Mouse (Mus musculus) hindbrain, embryonic 10.5 days (tissue): ENCODE results near the gene Tmod2. TPM values are rescaled to one million over a fixed set of nuclear protein-coding genes. Genes with fewer than 3 reads are reported as not detected.
"Not testable (repeated sequence)": the region's sequence is repeated elsewhere in the genome, so short reads cannot be mapped to it uniquely, and the experiment has no call there.

ENCODE experiments used
- DNase-seq: peaks from one replicate; pipeline ENCODE4 v3.0.0-alpha.2; 2017; ENCODE audit warnings: low spot score
- H3K27ac ChIP-seq: fragments of 300-500 bp; sonication (generic); 2 replicates; pipeline ENCODE4 v1.5.1; 2016; ENCODE audit warnings: mild to moderate bottlenecking, moderate library complexity
- H3K27me3 ChIP-seq: fragments of 300-500 bp; sonication (generic); 2 replicates; pipeline ENCODE4 v1.6.1; 2016; ENCODE audit warnings: mild to moderate bottlenecking; ENCODE audit not compliant: poor library complexity, insufficient read depth, severe bottlenecking
- H3K36me3 ChIP-seq: fragments of 300-500 bp; sonication (generic); 2 replicates; pipeline ENCODE4 v1.6.1; 2016; ENCODE audit warnings: mild to moderate bottlenecking, moderate library complexity
- H3K4me1 ChIP-seq: fragments of 300-500 bp; sonication (generic); replicated peaks from 2 replicates; pipeline ENCODE4 v1.6.1; 2016; ENCODE audit warnings: mild to moderate bottlenecking
- H3K4me3 ChIP-seq: fragments of 300-500 bp; sonication (generic); 2 replicates; pipeline ENCODE4 v1.5.1; 2016; ENCODE audit warnings: mild to moderate bottlenecking, moderate library complexity
- H3K9me3 ChIP-seq: fragments of 300-500 bp; sonication (generic); 2 replicates; pipeline ENCODE4 v1.6.1; 2016; ENCODE audit warnings: mild to moderate bottlenecking, moderate library complexity
- WGBS: fragments of 180-500 bp; shearing (Covaris S2); methylation state at CpG from one replicate; pipeline ENCODE4 v1.1.7; 2016; 5-methylcytosine and 5-hydroxymethylcytosine counted together
- polyA plus RNA-seq: library from polyadenylated mRNA; unstranded; fragments of >200 nt; fragmentation: Nextera tagmentation; extraction: Ambion mirVana; gene quantifications from 2 replicates; pipeline ENCODE4 v1.2.1, GENCODE M21; 2016

The Tmod2 gene
- polyA plus RNA-seq, 1 experiment from 2014 or later, result 48.4 TPM

DNA sequence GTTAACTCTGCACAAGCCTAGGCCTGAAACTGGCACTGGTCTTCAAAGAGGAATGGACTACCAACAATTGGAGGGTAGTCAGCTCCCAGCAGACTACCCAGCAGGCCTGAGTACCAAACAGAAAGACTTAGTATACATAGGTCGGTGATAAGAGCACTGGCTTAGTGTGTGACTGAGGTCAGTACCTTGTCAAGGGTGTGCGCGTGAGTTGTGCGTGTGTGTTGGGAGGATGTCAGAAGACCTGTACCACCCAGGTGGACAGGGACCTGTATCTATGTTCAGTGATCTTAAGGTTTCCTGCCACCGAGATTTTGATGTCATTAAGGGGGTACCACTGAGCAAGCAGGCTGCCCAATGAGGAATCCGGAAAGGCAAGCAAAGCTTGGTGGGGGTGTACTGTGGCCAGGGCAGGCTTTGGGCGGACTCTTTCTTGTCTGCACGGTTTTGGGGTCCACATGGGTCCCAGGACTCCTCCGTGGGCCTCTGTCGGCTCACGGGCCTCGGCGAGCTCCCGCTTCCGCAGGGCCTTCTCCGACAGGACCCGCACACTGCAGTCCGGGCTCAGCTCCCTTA is 13.9 kb upstream of the Tmod2 start:
- H3K4me1 ChIP-seq, result peaks cover 17% of the 10 kb centered on the region
- peaks cover 18% of the 10 kb centered on the region for H3K27me3 ChIP-seq
- 16% methylated on average over 18 of the region's 18 CpGs for WGBS
- peak overlapping the region; percentile 86 for H3K4me3 ChIP-seq
- H3K27ac ChIP-seq, result peak overlapping the region; percentile 96
- no peaks in the 10 kb centered on the region for H3K36me3 ChIP-seq
- DNase-seq, result peak; percentile 62
- no peaks in the 10 kb centered on the region for H3K9me3 ChIP-seq

DNA sequence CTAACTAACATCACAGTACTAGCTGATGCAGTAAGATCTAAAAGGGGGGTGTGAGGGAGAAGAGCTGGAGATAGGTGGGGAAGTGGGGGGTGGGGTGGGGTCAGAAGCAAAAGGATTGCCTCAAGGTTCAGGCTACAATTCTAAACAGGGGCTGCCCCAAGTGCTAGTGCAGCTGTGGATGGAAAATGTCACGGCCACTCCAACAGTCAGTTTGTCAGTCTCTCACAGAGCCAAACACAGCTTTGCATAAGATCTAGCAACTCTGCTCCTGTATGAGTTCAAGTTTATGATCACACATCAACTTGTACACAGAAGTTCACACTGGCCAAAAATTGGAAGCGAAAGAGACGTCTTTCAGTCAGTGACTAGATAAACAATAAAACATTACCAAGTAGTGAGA is 10.3 kb upstream of the Tmod2 start:
- H3K4me1 ChIP-seq, result peaks cover 15% of the 10 kb centered on the region
- no peaks in the 10 kb centered on the region for H3K9me3 ChIP-seq
- H3K36me3 ChIP-seq, result no peaks in the 10 kb centered on the region
- peaks cover 18% of the 10 kb centered on the region for H3K27me3 ChIP-seq
- WGBS, result 82% methylated on average over 3 of the region's 3 CpGs
- H3K4me3 ChIP-seq, result no peak overlapping the region
- no peak overlapping the region for H3K27ac ChIP-seq
- no peak for DNase-seq

DNA sequence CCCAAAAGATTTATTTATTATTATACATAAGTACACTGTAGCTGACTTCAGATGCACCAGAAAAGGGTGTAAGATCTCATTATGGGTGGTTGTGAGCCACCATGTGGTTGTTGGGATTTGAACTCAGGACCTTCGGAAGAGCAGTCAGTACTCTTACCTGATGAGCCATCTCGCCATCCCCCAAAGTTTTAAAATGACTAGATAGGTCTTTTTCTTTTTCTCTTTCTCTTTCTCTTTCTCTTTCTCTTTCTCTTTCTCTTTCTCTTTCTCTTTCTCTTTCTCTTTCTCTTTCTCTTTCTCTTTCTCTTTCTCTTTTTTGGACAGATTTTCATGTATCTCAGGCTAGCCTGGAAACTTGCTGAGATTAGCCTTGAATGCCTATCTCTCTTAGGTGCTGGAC is 8.6 kb upstream of the Tmod2 start:
- H3K27me3 ChIP-seq, result peaks cover 13% of the 10 kb centered on the region
- not testable (repeated sequence) for H3K36me3 ChIP-seq, DNase-seq, H3K9me3 ChIP-seq, H3K4me1 ChIP-seq, H3K27ac ChIP-seq, H3K4me3 ChIP-seq
- 93% methylated on average over 2 of the region's 2 CpGs for WGBS

DNA sequence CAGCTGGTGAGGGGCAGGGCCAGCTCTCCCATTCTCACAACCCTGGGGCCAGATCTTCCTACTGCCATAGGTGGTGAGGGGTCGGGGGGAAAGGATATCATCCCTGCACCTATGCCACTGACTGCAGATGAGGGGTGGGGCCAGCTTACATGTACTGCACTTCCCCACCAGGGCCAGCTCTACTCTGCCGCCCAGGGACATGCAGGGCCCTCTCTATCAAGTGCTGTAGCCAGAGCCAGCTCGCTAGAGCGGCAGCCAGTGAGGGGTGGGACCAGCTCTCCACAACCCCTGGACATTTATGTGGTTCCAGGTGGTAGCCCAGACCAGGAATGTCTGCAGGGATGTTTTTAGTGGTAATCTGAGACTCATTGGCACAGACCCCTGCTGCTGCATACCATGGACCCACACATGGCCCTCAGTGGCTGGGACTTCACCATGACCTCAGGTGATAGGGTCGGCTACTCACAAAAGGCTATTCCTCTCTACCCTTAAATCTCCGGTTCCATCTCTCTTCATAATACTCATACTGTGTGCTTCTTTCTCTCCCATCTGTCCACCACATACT is 7.8 kb upstream of the Tmod2 start:
- Histone ChIP-seq H3K27me3 (peaks cover 4% of the 10 kb centered on the region; the same call in 1 of the 2 replicates), H3K4me3 (no peak overlapping the region), H3K9me3 (no peaks in the 10 kb centered on the region), H3K36me3 (no peaks in the 10 kb centered on the region), H3K4me1 (no peaks in the 10 kb centered on the region), H3K27ac (no peak overlapping the region)
- DNase-seq, result no peak
- 78% methylated on average over 6 of the region's 6 CpGs for WGBS

DNA sequence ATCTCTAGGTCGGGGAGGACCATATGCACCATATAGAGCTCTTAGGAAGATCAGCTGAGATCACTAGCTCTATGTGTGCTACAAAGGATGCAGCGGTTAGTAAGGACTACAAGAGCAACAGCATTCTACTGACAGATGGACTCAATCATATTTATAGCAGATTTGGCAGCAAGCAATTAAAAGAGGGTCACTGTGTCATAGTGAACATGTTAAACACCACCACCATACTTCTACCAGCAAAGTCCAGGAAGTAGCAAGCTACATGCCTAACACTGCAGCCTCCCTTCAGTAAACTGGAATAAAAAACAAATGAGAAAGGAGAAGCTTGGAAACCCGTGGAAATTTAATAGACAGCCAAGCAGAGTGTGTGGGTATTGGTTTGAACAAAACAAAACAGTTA is 5.4 kb upstream of the Tmod2 start:
- Histone ChIP-seq H3K4me3 (no peak overlapping the region), H3K27me3 (peaks cover 3% of the 10 kb centered on the region; the same call in 1 of the 2 replicates), H3K9me3 (no peaks in the 10 kb centered on the region), H3K27ac (no peak overlapping the region), H3K36me3 (no peaks in the 10 kb centered on the region), H3K4me1 (no peaks in the 10 kb centered on the region)
- DNase-seq, result no peak
- WGBS, result 79% methylated on average over 3 of the region's 3 CpGs

DNA sequence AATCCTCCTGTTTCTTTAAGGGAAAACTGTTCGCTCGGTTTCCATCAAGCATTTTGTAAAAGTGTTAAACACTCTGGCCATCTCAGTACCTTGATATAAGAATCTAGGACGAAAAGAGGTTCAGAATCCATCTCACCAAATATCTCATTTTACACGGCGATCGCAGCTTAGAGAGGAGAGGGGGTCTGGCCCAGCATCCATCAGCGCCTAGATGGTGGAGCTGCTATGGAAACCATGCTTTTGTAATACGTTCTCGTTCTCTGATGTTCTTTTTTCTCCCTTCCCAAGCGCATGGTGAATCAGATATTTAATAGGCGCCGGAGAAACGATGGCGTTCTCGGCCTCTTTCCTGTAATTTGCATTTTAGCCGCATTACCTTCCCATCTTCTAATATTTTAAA is 1.2 kb downstream of the Tmod2 start:
- H3K4me1 ChIP-seq, result peaks cover 7% of the 10 kb centered on the region; the same call in 1 of the 2 replicates
- peaks cover 9% of the 10 kb centered on the region; the same call in 1 of the 2 replicates for H3K27me3 ChIP-seq
- peak overlapping the region; percentile 89 for H3K4me3 ChIP-seq
- H3K36me3 ChIP-seq, result peaks cover 2% of the 10 kb centered on the region
- peak; percentile 27 for DNase-seq
- peak overlapping the region; percentile 91 for H3K27ac ChIP-seq
- H3K9me3 ChIP-seq, result no peaks in the 10 kb centered on the region
- 15% methylated on average over 16 of the region's 16 CpGs for WGBS

DNA sequence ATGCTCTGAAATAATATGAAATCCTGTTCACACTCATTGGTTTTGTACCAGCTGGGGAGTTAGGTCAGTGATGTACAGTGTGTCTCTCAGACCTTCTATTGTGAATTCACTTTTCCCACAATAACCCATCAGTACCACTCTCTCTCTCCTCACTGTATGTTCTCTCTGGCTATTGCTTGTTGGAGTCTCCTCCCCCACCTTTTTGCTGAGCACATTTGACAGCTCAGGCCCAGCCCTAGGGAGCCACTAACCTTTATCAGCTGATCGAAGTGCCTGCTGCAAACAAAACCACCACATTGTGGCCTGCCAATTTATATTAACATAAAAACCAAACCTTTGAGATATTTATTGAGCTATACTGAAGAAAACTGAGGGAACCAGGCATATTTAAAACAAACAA is 1.6 kb downstream of the Tmod2 start:
- DNase-seq, result no peak
- Histone ChIP-seq H3K27ac (no peak overlapping the region), H3K9me3 (0 out of 2 replicates have a peak, but pooled peaks cover 3% of the 10 kb centered on the region), H3K27me3 (peaks cover 9% of the 10 kb centered on the region; the same call in 1 of the 2 replicates), H3K4me3 (peak overlapping the region; percentile 89), H3K4me1 (peaks cover 7% of the 10 kb centered on the region; the same call in 1 of the 2 replicates), H3K36me3 (peaks cover 6% of the 10 kb centered on the region)
- WGBS, result 73% methylated on average over 1 of the region's 1 CpGs

DNA sequence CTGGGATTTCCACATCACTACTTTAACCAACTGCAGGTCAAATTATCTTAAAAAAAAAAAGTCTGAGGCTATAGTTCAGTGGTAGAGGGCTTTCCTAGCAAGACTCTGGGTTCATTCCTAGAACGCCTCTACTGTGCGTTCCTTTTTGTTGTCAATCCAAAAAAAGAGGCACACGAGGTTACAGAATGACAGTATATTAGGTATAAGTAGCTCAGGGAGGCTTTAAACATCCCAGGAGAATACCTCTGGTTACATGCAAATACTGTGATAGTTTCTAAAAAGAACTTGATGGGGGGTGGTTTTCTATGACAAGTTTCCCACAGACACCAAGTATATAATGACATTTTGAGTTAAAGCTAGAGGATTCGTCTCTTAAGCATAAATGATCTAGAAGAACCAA is 3.6 kb downstream of the Tmod2 start:
- H3K4me1 ChIP-seq, result peaks cover 7% of the 10 kb centered on the region; the same call in 1 of the 2 replicates
- H3K27ac ChIP-seq, result no peak overlapping the region
- H3K27me3 ChIP-seq, result peaks cover 9% of the 10 kb centered on the region; the same call in 1 of the 2 replicates
- peaks cover 19% of the 10 kb centered on the region for H3K36me3 ChIP-seq
- WGBS, result 91% methylated on average over 4 of the region's 4 CpGs
- H3K9me3 ChIP-seq, result 0 out of 2 replicates have a peak, but pooled peaks cover 3% of the 10 kb centered on the region
- DNase-seq, result no peak
- no peak overlapping the region for H3K4me3 ChIP-seq

GRCm38 (mm10) chr9:75601510-75601909 is 9.6 kb downstream of the Tmod2 start:
- H3K27ac ChIP-seq, result no peak overlapping the region
- peaks cover 21% of the 10 kb centered on the region for H3K36me3 ChIP-seq
- H3K4me1 ChIP-seq, result peaks cover 9% of the 10 kb centered on the region; the same call in 1 of the 2 replicates
- no peak overlapping the region for H3K4me3 ChIP-seq
- H3K9me3 ChIP-seq, result 0 out of 2 replicates have a peak, but pooled peaks cover 3% of the 10 kb centered on the region
- no peak for DNase-seq
- 56% methylated on average over 12 of the region's 12 CpGs for WGBS
- no peaks in the 10 kb centered on the region for H3K27me3 ChIP-seq

DNA sequence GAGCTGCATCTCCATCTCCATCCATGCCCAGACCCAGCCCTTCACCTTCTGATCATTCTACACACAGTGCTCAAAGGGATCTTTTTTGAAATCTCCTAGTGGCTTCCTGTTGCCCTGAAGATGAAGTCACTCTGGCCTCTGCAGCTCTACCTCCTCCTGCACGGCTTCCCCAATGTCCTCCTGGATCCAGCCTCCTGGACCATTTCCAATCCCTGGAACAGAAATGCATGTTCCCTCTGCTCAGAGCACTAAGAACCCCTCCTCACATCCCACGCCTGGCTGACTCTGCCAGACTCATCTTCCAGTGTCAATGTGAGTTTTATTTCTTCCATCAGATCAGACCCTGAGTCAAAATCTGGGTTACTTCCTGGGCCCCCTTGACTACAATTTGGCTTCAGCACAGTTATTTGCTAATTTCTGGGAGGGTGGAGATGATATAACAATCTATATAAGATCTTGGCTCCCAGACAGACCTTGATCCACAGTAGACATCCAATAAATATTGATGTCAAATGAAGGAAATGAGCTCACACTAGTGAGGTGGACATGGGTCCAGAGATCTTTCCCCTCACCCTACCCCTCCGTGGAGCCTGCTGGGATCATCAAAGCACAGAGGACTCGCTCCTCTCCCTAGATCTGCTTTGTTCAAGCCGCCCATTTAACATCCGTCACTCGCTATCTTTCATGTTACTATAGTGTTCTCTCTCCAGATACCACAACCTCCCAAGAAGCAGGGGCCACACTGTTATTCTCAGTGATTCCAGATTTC is 10.8 kb downstream of the Tmod2 start:
- H3K27me3 ChIP-seq, result no peaks in the 10 kb centered on the region
- WGBS, result 76% methylated on average over 7 of the region's 7 CpGs
- peaks cover 9% of the 10 kb centered on the region; the same call in 1 of the 2 replicates for H3K4me1 ChIP-seq
- DNase-seq, result no peak
- H3K27ac ChIP-seq, result no peak overlapping the region
- H3K36me3 ChIP-seq, result peaks cover 26% of the 10 kb centered on the region
- no peak overlapping the region for H3K4me3 ChIP-seq
- H3K9me3 ChIP-seq, result 0 out of 2 replicates have a peak, but pooled peaks cover 3% of the 10 kb centered on the region

DNA sequence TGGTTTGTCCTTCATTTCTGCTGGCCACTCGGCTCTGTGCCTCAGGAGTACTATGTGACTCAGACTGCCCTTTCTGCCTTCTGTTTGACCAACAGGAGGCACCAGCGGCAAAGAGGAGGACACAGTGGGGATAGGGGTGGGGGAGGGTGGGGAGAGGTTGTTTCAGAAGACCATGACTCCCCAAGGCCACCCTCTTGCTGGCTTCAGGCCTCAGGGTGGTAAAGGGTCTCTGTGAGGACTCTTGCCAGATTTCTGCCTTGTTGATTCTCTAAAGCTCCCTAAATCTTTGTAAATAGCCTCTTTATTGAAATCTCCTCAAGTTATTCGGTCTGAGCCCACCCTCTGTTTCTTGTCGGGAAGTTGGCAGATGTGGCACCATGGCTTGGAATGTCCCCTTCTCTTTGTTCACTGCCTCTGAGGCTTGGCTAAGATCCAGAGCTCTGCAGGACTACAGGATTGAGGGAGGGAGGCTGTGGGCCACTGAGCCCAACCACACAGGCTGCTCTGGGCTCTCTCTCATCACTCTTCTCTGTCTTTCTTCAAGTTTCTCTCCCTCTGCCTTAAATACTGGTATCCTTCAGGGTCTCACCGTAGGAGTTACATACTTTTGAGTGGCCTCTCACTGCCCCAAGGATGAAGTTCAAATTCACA is 11.8 kb downstream of the Tmod2 start:
- H3K9me3 ChIP-seq, result no peaks in the 10 kb centered on the region
- H3K4me1 ChIP-seq, result peaks cover 9% of the 10 kb centered on the region; the same call in 1 of the 2 replicates
- no peak overlapping the region for H3K4me3 ChIP-seq
- 62% methylated on average over 5 of the region's 5 CpGs for WGBS
- 0 out of 2 replicates have a peak overlapping the region, but pooled peaks have one; percentile 45 for H3K27ac ChIP-seq
- no peak for DNase-seq
- no peaks in the 10 kb centered on the region for H3K27me3 ChIP-seq
- peaks cover 28% of the 10 kb centered on the region for H3K36me3 ChIP-seq

- no peak overlapping the region for H3K4me3 ChIP-seq
- peaks cover 33% of the 10 kb centered on the region for H3K36me3 ChIP-seq
- no peaks in the 10 kb centered on the region for H3K9me3 ChIP-seq
- H3K27ac ChIP-seq, result no peak overlapping the region
- no peaks in the 10 kb centered on the region for H3K27me3 ChIP-seq
- no peak for DNase-seq
- WGBS, result 80% methylated on average over 4 of the region's 4 CpGs
- H3K4me1 ChIP-seq, result peaks cover 9% of the 10 kb centered on the region; the same call in 1 of the 2 replicates
Measured at GRCm38 (mm10) chr9:75597596-75597995, 13.5 kb downstream of the Tmod2 start.
